Mouse (Mus musculus) hindbrain, embryonic 13.5 days (tissue): ENCODE data around the gene Trpm5. TPM values are rescaled to one million over a fixed set of nuclear protein-coding genes. Genes with fewer than 3 reads are reported as not detected.

ENCODE experiments used
- ATAC-seq: fragments of 200-750 bp; cut with Nextera tagmentation; 2 replicates; pipeline ENCODE4 v1.8.0; 2017; ENCODE audit warnings: moderate TSS enrichment; ENCODE audit not compliant: low FRiP score
- H3K27ac ChIP-seq: fragments of 300-500 bp; sonication (generic); 2 replicates; pipeline ENCODE4 v1.5.1; 2015; ENCODE audit warnings: inconsistent platforms, mild to moderate bottlenecking, moderate library complexity
- H3K27me3 ChIP-seq: fragments of 300-500 bp; sonication (generic); 2 replicates; pipeline ENCODE4 v1.6.1; 2015; ENCODE audit warnings: mild to moderate bottlenecking, inconsistent platforms
- H3K36me3 ChIP-seq: fragments of 300-500 bp; sonication (generic); 2 replicates; pipeline ENCODE4 v1.6.1; 2015; ENCODE audit warnings: mild to moderate bottlenecking, inconsistent platforms
- H3K4me1 ChIP-seq: fragments of 300-500 bp; sonication (generic); replicated peaks from 2 replicates; pipeline ENCODE4 v1.6.1; 2015; ENCODE audit warnings: inconsistent platforms
- H3K4me2 ChIP-seq: fragments of 300-500 bp; sonication (generic); 2 replicates; pipeline ENCODE4 v1.6.1; 2015; ENCODE audit warnings: inconsistent platforms, mild to moderate bottlenecking, moderate library complexity
- H3K4me3 ChIP-seq: fragments of 300-500 bp; sonication (generic); 2 replicates; pipeline ENCODE4 v1.5.1; 2015; ENCODE audit warnings: mild to moderate bottlenecking, inconsistent platforms
- H3K9ac ChIP-seq: fragments of 300-500 bp; sonication (generic); 2 replicates; pipeline ENCODE4 v1.6.1; 2015; ENCODE audit warnings: mild to moderate bottlenecking, inconsistent platforms
- H3K9me3 ChIP-seq: fragments of 300-500 bp; sonication (generic); 2 replicates; pipeline ENCODE4 v1.6.1; 2016; ENCODE audit warnings: inconsistent platforms
- WGBS: fragments of 180-500 bp; shearing (Covaris S2); methylation state at CpG from one replicate; pipeline ENCODE4 v1.1.7; 2015; 5-methylcytosine and 5-hydroxymethylcytosine counted together
- polyA plus RNA-seq: library from polyadenylated mRNA; unstranded; fragments of >200 nt; fragmentation: Nextera tagmentation; extraction: Ambion mirVana; gene quantifications from 2 replicates; pipeline ENCODE4 v1.2.1, GENCODE M21; 2015

Gene Trpm5
- polyA plus RNA-seq, 1 experiment from 2014 or later, result 1.4 TPM

DNA sequence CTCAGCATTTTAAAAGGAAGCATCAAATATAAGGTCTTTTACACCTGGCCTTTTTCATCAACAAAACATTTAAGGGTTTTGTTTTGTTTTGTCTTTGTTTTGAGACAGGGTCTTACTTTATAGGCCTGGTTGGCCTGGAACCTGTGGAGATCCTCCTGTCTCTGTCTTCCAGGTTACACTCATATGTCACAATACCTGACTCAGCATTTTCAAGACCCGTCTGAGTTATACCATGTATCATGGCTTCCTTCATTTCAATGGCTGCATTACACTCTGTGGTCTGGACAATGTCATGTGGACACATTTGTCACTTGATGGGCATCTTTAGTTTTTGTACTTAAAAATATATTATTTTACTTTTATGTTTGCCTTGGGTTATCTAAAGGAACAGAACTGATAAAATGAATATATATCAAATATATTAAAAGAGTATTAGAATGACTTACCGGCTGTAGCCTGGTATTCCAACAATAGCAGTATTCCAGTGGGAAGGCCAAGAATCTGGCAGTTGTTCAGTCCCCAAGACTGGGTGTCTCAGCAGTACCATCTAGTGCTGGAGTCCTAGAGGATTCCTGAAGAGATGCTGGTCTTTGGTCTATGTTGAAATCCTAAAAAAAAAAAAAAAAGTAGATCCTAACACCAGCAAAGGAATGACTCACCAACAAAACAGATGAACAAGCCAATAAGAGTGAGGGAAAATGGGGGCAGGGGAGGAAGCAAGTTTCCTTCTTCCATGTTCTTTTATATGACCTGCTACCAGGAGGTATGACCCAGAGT is 50.2 kb downstream of the Trpm5 start:
- ATAC-seq, result no peak
- Histone ChIP-seq H3K4me2 (no peak overlapping the region), H3K4me3 (no peak overlapping the region), H3K9me3 (no peaks in the 10 kb centered on the region), H3K9ac (no peak overlapping the region), H3K4me1 (no peaks in the 10 kb centered on the region), H3K27ac (no peak overlapping the region), H3K36me3 (no peaks in the 10 kb centered on the region; the same call in none of the 2 replicates), H3K27me3 (no peaks in the 10 kb centered on the region)
- WGBS, result 96% methylated on average over 2 of the region's 2 CpGs

DNA sequence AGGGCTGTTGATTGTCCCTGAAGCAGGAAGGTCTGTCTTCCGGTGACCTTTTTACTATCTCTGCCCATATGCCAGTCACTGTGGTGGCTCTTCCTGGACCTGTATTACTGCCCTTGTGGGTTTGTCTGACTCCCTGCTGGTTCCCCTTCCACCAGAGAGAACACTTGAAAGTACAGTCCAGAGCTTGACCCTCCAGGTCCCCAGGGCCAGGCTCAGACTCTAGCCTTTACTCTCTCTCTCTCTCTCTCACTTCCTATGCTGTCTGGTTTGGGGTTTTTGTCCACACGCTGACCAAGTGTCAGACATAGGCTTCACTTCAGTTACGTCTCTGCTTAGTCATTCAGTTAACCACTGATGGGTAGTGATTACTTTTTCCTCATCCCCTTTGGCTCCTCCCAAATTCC is 51.5 kb downstream of the Trpm5 start:
- H3K4me3 ChIP-seq, result no peak overlapping the region
- no peak overlapping the region for H3K4me2 ChIP-seq
- WGBS, result 94% methylated on average over 3 of the region's 3 CpGs
- H3K9ac ChIP-seq, result no peak overlapping the region
- no peak for ATAC-seq
- no peaks in the 10 kb centered on the region for H3K9me3 ChIP-seq
- H3K27me3 ChIP-seq, result no peaks in the 10 kb centered on the region
- H3K27ac ChIP-seq, result no peak overlapping the region
- H3K36me3 ChIP-seq, result no peaks in the 10 kb centered on the region; the same call in none of the 2 replicates
- no peaks in the 10 kb centered on the region for H3K4me1 ChIP-seq

DNA sequence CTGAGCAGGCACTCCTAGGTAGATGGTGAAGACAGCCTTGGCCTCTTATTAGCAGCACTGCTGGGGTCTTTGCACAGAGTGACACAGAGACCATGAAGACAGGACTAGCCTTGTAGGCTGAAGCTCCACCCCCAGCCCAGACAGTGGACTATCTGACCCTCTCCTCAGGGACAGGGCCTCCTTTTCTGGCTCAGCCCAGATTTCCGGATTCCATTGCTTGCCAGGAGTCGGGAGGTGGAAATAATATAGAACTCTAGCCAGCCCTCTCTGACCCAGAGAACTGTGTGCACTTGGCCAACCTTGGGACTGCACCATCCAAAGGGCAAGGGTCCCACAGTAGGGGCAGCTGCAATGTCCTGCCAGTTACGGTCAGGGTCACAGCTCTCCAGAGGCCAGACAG is 52.4 kb downstream of the Trpm5 start:
- peak overlapping the region; percentile 26; the same call in 1 of the 2 replicates for H3K27ac ChIP-seq

DNA sequence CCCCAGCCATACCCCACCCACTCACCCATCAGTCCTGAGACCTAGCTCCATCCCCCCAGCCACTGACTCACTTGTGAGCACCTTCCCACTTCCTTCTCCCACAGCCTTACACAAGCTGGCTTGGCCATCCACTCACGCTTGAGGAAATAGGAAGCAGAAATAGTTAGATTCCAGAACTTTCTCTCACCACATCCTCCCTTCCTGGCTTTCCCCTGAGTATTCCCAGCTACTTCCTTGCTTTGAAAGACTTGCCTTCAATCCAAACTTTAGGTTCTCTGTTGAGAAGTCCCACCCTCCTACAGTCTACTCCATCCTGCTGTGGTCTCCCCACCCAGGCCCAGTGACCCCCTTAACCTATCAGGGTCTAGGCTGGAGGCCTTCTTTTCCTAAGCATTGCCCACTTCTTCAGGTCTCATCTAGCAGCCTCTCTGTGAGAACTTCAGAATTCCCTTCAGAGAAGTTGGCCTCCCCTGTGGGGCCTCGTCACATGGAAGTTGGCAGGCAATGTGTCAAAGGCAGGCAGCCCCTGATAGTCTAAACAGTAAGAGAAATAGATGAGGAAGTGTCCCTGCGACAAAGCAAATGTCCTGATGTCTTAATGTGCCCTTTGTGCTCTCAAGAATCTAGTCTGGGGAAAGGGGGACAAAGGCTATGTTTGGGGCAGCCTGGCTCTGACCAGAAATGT is 53.2 kb downstream of the Trpm5 start:
- Histone ChIP-seq H3K9ac (no peak overlapping the region), H3K9me3 (no peaks in the 10 kb centered on the region), H3K4me3 (no peak overlapping the region), H3K4me2 (no peak overlapping the region), H3K4me1 (no peaks in the 10 kb centered on the region), H3K36me3 (peaks cover 7% of the 10 kb centered on the region), H3K27me3 (no peaks in the 10 kb centered on the region), H3K27ac (no peak overlapping the region; the same call in 1 of the 2 replicates)
- ATAC-seq, result no peak
- 82% methylated on average over 3 of the region's 3 CpGs for WGBS

More for the DNA sequence above, 52.4 kb downstream of the Trpm5 start:
- Histone ChIP-seq H3K4me3 (no peak overlapping the region), H3K27me3 (no peaks in the 10 kb centered on the region), H3K4me2 (no peak overlapping the region), H3K36me3 (peaks cover 3% of the 10 kb centered on the region), H3K9me3 (no peaks in the 10 kb centered on the region), H3K9ac (no peak overlapping the region), H3K4me1 (no peaks in the 10 kb centered on the region)
- ATAC-seq, result no peak
- WGBS, result 79% methylated on average over 3 of the region's 3 CpGs

DNA sequence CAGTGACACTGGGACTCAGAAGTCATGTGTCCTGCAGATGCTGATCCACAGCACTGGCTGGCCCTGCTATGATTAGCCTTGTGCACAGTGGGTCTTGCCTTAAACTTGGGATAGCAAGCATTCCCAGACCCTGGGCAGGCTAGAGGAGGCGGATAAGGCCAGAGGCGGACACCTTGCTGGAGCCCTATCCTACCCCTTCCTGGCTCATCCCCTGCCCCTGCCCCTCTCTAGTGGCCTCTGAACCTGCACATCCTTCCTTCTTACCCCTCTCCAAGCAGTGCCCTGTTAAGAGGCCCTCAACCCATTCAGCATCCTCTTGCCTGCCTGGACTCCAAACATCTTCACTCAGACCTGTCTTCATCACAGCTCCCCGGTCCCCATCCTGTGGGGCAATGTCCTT is 53.9 kb downstream of the Trpm5 start:
- Histone ChIP-seq H3K4me1 (no peaks in the 10 kb centered on the region), H3K4me2 (no peak overlapping the region), H3K27ac (no peak overlapping the region), H3K9me3 (no peaks in the 10 kb centered on the region), H3K27me3 (no peaks in the 10 kb centered on the region), H3K9ac (peak overlapping the region; percentile 35; the same call in 1 of the 2 replicates), H3K36me3 (peaks cover 7% of the 10 kb centered on the region), H3K4me3 (no peak overlapping the region)
- WGBS, result 89% methylated on average over 3 of the region's 3 CpGs
- no peak for ATAC-seq

DNA sequence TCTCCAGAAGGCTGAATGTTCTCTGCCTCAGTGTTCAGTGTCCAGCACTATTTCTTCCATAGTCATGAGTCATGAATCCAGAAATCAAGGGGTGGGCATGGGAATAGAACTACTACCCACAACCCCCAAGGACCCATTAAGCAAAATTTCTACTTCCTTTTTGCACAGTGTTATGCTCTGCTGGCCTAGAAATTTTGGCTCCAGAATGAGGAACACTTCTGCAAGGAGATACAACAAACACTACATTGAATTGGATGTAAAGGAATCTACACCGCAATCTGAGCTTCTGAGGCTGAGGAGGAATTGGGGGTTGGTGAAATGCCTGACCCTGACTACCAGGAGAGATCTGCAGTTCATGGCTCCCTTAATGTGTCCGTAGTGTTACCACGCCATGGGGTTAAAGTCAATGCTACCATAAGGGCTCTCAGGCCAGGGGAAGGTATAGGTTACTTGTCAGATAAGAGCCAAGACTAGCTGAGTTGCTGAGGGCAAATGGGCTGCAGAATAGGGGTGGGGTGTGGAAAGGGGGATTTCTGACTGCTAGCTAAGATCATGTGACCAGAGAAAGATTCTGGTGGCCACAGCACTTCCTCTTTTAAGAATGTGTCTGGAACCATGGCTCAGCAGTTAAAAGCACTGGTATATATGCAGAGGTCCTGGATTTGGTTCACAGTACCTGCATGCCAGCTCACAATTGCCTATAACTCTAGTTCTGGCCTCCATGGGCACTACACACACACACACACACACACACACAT is 56.1 kb downstream of the Trpm5 start:
- WGBS, result 92% methylated on average over 3 of the region's 3 CpGs
- H3K4me1 ChIP-seq, result no peaks in the 10 kb centered on the region
- H3K36me3 ChIP-seq, result peaks cover 16% of the 10 kb centered on the region
- no peak overlapping the region for H3K4me3 ChIP-seq
- H3K9me3 ChIP-seq, result no peaks in the 10 kb centered on the region
- H3K27ac ChIP-seq, result no peak overlapping the region
- no peak overlapping the region for H3K9ac ChIP-seq
- ATAC-seq, result no peak
- no peak overlapping the region for H3K4me2 ChIP-seq
- no peaks in the 10 kb centered on the region for H3K27me3 ChIP-seq

DNA sequence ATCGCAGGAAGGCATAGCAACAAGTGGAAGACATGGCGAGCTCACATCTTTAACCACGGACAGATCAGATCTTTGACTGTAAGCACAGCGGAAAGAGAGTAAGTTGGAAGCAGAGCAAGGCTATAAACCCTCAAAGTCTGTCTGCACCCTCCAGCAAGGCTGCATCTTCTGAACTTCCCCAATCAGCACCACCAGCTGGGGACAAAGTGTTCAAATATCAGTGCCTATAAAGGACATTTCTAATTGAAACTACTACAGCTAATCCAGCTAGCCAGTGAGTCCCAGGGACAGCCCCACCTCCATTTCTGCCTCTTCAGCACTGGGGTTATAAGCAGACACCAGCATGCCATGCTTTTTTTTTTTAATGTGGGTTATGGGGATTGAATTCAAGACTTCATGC is 57.1 kb downstream of the Trpm5 start:
- no peak overlapping the region for H3K27ac ChIP-seq
- H3K4me2 ChIP-seq, result no peak overlapping the region
- H3K27me3 ChIP-seq, result no peaks in the 10 kb centered on the region
- 94% methylated on average over 4 of the region's 4 CpGs for WGBS
- no peaks in the 10 kb centered on the region for H3K4me1 ChIP-seq
- peaks cover 22% of the 10 kb centered on the region for H3K36me3 ChIP-seq
- no peak overlapping the region for H3K9ac ChIP-seq
- ATAC-seq, result no peak
- H3K9me3 ChIP-seq, result no peaks in the 10 kb centered on the region
- no peak overlapping the region for H3K4me3 ChIP-seq

DNA sequence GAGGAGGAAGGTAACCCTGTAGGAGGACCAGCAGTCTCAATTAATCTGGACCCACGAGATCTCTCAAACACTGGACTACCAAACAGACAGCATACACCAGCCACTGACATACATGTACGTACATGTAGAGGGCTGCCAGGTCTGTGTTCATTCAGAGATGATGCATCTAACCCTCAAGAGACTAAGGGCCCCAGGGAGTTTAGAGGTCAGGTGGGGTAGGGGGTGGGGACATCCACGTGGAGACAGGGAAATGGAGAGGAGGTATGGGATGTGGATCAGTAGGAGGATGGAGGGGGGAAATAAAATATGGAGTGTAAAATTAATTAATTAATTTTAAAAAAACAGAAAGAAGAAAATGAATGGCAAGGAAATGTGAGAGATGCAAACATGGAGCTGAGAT is 57.7 kb downstream of the Trpm5 start:
- H3K4me1 ChIP-seq, result no peaks in the 10 kb centered on the region
- no peak overlapping the region for H3K9ac ChIP-seq
- WGBS, result 86% methylated on average over 3 of the region's 3 CpGs
- no peak overlapping the region for H3K27ac ChIP-seq
- H3K4me2 ChIP-seq, result no peak overlapping the region
- peaks cover 22% of the 10 kb centered on the region for H3K36me3 ChIP-seq
- H3K4me3 ChIP-seq, result no peak overlapping the region
- H3K9me3 ChIP-seq, result no peaks in the 10 kb centered on the region
- ATAC-seq, result no peak
- H3K27me3 ChIP-seq, result no peaks in the 10 kb centered on the region

DNA sequence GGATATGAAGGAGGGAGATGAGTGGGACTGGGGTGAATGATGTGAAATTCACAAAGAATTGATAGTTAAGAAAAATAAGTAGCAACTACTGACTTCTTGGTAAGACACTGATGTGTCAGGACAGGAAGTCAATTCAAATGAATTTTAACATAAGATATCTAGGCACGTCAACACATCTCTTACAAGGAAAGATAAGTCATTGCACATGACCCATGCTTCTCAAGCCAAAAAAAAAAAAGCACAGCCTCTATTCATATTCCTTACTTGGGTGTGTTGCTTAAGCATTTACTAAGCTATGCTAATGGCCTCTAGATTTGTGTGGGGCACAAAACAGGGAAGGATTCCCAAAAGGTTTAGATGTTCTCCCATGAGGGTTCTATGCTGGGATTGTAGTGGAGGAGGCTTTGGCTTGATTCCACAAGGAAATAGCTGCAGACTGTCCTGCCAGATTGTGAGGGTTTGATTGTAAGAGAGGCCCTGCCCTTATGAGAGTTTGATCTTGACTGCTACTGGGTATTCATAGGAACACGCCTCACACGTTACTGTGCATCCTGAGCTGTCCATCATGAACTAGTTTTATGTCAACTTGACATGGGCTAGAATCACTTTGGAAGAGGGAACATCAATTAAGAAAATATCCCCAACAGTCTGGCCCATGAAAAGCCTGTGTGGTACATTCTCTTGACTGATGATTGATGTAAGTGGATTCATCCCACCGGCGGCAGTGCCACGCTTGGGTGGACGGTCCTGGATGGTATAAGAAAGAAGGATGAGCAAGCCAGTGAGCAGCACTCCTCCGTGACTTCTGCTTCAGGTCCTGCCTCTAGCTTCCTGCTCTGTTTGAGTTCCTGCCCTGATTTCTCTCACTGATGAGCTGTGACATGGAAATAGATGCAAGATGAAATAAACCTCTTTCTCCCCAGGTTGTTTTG is 59.7 kb downstream of the Trpm5 start:
- no peak for ATAC-seq
- 91% methylated on average over 8 of the region's 8 CpGs for WGBS

DNA sequence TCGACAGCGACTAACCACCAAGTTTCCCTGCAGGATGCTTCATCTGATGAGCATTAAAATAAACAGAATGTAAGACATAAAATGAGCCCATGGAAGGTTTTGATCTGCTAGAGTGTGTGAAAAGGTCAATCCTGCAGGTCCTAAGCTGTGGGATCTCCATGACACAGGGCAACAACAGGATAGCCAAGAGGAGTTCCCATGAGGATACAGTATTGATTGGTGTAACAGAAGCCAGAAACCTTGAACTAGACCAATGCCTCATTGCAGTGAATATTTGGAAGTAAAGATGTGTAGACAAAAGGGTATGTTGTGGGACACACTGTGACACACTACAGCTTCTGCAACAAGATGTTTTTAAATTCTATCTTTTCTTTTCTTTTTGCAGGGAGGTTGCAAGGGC is 60.3 kb downstream of the Trpm5 start:
- no peaks in the 10 kb centered on the region for H3K4me1 ChIP-seq
- ATAC-seq, result no peak
- H3K36me3 ChIP-seq, result peaks cover 29% of the 10 kb centered on the region
- no peak overlapping the region for H3K9ac ChIP-seq
- H3K4me2 ChIP-seq, result no peak overlapping the region
- H3K27ac ChIP-seq, result no peak overlapping the region
- H3K4me3 ChIP-seq, result no peak overlapping the region
- WGBS, result 97% methylated on average over 2 of the region's 2 CpGs
- H3K27me3 ChIP-seq, result no peaks in the 10 kb centered on the region
- no peaks in the 10 kb centered on the region for H3K9me3 ChIP-seq

More for the DNA sequence above, 59.7 kb downstream of the Trpm5 start:
- Histone ChIP-seq H3K36me3 (peaks cover 29% of the 10 kb centered on the region), H3K4me3 (no peak overlapping the region), H3K4me1 (no peaks in the 10 kb centered on the region), H3K9ac (no peak overlapping the region), H3K27me3 (no peaks in the 10 kb centered on the region), H3K4me2 (no peak overlapping the region), H3K9me3 (no peaks in the 10 kb centered on the region), H3K27ac (no peak overlapping the region)

DNA sequence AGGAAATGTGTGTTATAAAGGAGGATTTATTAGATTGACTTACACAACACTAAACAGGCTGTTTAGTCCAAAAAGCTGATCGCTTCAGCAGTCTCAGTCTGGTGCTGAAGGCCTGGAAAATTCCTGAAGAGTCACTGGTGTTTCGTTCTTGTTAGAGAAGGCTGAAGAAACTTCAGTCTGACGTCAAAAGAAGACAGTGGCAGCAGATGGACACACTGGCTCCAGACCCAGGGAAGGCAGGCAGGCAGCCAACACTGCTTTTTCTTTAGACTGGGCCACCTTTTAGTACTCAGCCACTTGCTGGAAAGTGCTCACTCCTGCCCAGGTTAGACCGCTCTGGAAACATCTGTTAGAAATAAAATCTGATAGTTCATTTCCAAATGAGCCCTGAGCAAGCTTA is 60.9 kb downstream of the Trpm5 start:
- Histone ChIP-seq H3K27ac (no peak overlapping the region), H3K4me1 (no peaks in the 10 kb centered on the region), H3K4me3 (no peak overlapping the region), H3K9me3 (no peaks in the 10 kb centered on the region), H3K36me3 (peaks cover 29% of the 10 kb centered on the region), H3K9ac (no peak overlapping the region), H3K27me3 (no peaks in the 10 kb centered on the region), H3K4me2 (no peak overlapping the region)
- 89% methylated on average over 4 of the region's 4 CpGs for WGBS
- ATAC-seq, result no peak
